Mouse (Mus musculus) central nervous system, embryonic 18 days (tissue): Measurements from ENCODE around the gene Il33. TPM values are rescaled to one million over a fixed set of nuclear protein-coding genes. Genes with fewer than 3 reads are reported as not detected.

ENCODE experiments used
- polyA plus RNA-seq: library from polyadenylated mRNA; depleted of rRNA; stranded (reverse); fragments of >200 nt; gene quantifications from 2 replicates; pipeline ENCODE4 v1.2.3, GENCODE M21; 2012; rRNA removed

The Il33 gene
- polyA plus RNA-seq, result 1.5 and 3.0 TPM in 2 replicates

GRCm38 (mm10) chr19:29924638-29925258 lies at the start of gene Il33:
TSS of gene Il33 (plus strand) at chr19:29925114.

GRCm38 (mm10) chr19:30003621-30004020 lies 78.7 kb downstream of the Il33 start, which contains the start of gene Trpd52l3:
TSS of gene Trpd52l3 (plus strand) at chr19:30003790.

Other genes starting within 250 kb of the Il33 start
- not detected in 2 replicates for gene Mlana, start 227.3 kb upstream of the Il33 start, polyA plus RNA-seq
- gene 9930021J03Rik, start 119.1 kb upstream of the Il33 start, polyA plus RNA-seq, result 29.8 and 30.5 TPM in 2 replicates
- 17.0 and 18.5 TPM in 2 replicates for gene Ranbp6, start 112.1 kb upstream of the Il33 start, polyA plus RNA-seq
- not detected in 2 replicates for gene Trpd52l3, start 78.7 kb downstream of the Il33 start, polyA plus RNA-seq
- 116 and 125 TPM in 2 replicates for gene Uhrf2, start 105.4 kb downstream of the Il33 start, polyA plus RNA-seq